Mouse (Mus musculus): ENCODE data around the gene Fndc4. TPM values are rescaled to one million over a fixed set of nuclear protein-coding genes. Genes with fewer than 3 reads are reported as not detected.
A peak's percentile ranks its signal among the peaks of the same experiment; 100 is the strongest.

Fndc4 gene
- total RNA-seq, 2 experiments from 2014 or later, result 180 to 215 TPM

DNA sequence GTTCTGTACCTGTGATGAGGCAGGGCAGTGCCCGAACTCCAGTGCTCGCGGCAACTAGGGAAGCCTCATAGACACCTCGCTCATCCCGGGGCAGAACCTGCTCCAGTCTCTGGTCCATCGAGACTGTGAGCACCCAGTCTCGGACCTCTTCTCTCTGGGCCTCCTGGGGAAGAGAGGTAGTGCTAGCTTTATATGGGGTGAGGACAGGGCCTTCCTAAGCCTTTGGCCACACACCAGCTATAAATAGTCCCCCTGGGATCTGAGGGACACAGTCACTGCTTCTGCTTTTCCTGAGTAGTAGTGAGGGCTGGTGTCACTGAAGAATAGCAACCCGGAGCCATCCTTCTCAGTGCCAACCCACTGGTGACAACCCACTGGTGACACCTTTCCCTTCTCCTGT, 42.1 kb downstream of the Fndc4 start:
- Histone ChIP-seq H3K27ac (peak overlapping the region; percentile 63), H3K4me3 (no peak overlapping the region)
- DNase-seq (ENCODE audit: low spot score in 2 of 2), result no peak
- no peak for TF ChIP-seq CTCF (conservative IDR thresholded peaks at IDR 0.05)

DNA sequence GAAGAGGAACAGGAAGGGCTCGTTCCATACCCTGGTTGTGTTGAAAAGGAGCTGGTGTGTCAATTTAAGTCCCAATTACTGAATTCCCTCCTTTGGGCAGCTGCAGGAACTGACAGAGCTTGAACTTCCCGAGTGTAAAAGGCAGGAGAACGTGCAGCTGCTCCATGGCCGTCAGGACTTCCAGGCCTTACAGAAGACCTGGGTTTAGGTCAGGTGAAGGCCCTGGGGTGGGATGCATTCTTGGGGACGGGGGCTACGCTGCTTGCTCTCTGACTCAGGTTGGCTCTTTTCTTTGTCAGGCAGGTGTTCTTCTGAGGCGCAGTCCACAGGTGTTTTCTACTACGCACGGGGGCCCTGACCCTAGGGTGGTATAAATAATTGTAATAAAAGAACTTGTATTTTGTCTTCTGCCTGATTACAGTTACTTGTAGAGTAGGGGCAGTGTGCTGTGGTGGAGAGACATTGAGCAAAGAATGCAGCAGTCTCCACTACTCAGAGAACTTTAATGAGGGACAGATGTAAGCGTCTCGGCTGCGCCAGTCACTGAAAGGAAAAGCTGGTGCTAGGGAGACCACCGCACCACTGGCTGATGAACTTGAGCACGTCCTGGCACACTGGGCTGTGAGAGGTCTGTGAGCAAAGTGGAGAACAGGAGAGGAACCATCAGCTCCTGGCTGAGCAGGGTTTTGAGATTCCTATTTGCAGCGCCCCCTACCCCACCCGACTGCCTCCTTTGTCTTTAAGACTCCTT, 42.9 kb downstream of the Fndc4 start:
- TF ChIP-seq CTCF (conservative IDR thresholded peaks at IDR 0.05), result no peak
- Histone ChIP-seq H3K4me3 (no peak overlapping the region), H3K27ac (no peak overlapping the region)
- no peak for DNase-seq (ENCODE audit: low spot score in 2 of 2)

DNA sequence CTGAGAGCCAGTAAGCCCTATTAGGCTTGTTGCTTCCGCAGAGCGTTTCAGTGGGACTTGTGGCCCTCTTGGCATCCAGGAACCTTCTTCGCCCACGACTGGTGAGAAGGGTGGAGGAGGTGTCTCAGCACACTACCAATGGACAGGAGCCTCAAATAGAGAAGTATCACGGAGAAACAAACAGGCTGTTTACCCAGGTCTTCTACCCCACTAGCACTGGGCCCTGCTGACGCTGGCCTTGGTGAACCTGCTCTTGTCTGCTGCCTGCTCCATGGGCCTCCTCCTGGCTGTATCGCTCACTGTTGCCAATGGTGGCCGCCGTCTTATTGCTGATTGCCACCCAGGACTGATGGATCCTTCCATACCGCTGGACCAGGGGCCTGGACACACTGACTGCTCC, 43.7 kb downstream of the Fndc4 start:
- TF ChIP-seq CTCF (conservative IDR thresholded peaks at IDR 0.05), result no peak
- DNase-seq (ENCODE audit: low spot score in 2 of 2), result no peak
- H3K27ac ChIP-seq, result no peak overlapping the region; the same call in 1 of the 2 replicates
- H3K4me3 ChIP-seq, result no peak overlapping the region

DNA sequence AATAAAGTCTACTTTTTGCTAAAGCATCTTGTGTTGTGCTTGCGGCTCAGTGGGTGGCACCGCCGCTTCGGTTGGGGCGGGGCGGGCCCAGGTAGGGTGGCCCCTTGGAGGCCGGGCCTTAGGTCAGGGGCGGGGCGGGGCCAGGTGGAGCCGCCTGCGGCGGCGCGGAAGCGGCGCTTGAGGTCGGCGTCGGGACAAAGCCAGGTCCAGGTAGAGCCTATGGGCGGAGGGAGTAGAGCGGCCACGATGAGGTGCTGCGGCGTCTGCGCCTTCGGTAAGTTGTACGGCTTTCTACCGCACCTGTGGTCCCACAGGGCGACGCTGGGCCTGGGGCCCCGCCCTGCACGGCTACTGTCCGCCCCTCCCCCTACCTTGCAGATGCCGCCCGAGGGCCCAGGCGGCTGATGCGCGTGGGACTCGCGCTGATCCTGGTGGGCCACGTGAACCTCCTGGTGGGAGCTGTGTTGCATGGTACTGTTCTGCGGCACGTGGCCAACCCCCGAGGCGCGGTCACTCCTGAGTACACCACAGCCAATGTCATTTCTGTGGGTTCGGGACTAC, 44.3 kb downstream of the Fndc4 start, which contains the start of gene Krtcap3:
Gene Krtcap3, plus strand, starts transcription at position 151 of the 561 bp plus-strand sequence.
- H3K27ac ChIP-seq, result no peak within 1 kb of the TSS; the same call in 1 of the 2 replicates
- no peak for TF ChIP-seq CTCF (conservative IDR thresholded peaks at IDR 0.05)
- DNase-seq (ENCODE audit: low spot score in 2 of 2), result no peak
- no peak within 1 kb of the TSS for H3K4me3 ChIP-seq

DNA sequence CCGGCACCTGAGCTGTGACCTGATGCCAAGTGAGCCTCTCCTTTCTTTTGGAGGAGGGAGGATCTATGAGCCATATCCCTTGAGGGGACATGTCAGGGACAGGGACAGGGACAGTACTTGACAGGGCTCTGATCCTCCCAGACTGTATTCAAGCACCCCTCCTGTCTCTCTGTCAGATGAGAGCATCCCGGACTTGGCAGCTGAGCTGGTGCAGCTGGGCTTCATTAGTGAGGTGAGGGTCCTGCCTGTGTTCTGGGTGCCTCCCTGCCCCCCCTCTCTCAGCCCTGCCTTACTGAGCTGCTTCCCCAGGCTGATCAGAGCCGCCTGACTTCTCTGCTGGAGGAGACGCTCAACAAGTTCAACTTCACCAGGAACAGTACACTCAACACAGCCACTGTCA, 45.2 kb downstream of the Fndc4 start:
- TF ChIP-seq CTCF (conservative IDR thresholded peaks at IDR 0.05), result no peak
- Histone ChIP-seq H3K27ac (no peak overlapping the region), H3K4me3 (no peak overlapping the region)
- DNase-seq (ENCODE audit: low spot score in 2 of 2), result no peak

Other genes starting within 250 kb of the Fndc4 start
- gene Atraid, start 247.8 kb downstream of the Fndc4 start, total RNA-seq (2021), result 10 to 100 TPM; 73.4 to 78.8 TPM
- 10 to 100 TPM; 15.0 to 16.1 TPM for gene Slc5a6, start 247.2 kb downstream of the Fndc4 start, total RNA-seq (2021)
- 10 to 100 TPM; 17.1 to 21.6 TPM for gene Cad, start 241.3 kb downstream of the Fndc4 start, total RNA-seq (2021)
- gene Dnajc5g, start 189.8 kb downstream of the Fndc4 start, total RNA-seq (2021), result not detected
- 10 to 100 TPM; 89.6 to 92.2 TPM for gene Slc30a3, start 187.8 kb downstream of the Fndc4 start, total RNA-seq (2021)
- gene Trim54, start 179.4 kb downstream of the Fndc4 start, total RNA-seq (2021), result not detected
- not detected for gene Ucn, start 157.3 kb downstream of the Fndc4 start, total RNA-seq (2021)
- gene Mpv17, start 141.8 kb downstream of the Fndc4 start, total RNA-seq (2021), result 10 to 100 TPM; 58.8 to 61.3 TPM
- gene Gm29609, start 116.2 kb downstream of the Fndc4 start, total RNA-seq (2021), result 1 to 10 TPM; 3.5 to 4.0 TPM
- gene Gtf3c2, start 115.9 kb downstream of the Fndc4 start, total RNA-seq (2021), result 10 to 100 TPM; 63.1 to 67.8 TPM
- gene Snx17, start 102.9 kb downstream of the Fndc4 start, total RNA-seq (2021), result 10 to 100 TPM; 80.9 to 81.5 TPM
- gene Eif2b4, start 102.7 kb downstream of the Fndc4 start, total RNA-seq (2021), result 10 to 100 TPM; 39.6 to 54.0 TPM
- 10 to 100 TPM; 29.3 to 29.5 TPM for gene Zfp513, start 93.8 kb downstream of the Fndc4 start, total RNA-seq (2021)
- gene Ppm1g, start 75.4 kb downstream of the Fndc4 start, total RNA-seq (2021), result 10 to 100 TPM; 71.3 to 74.8 TPM
- gene Nrbp1, start 55.2 kb downstream of the Fndc4 start, total RNA-seq (2021), result 10 to 100 TPM; 81.2 to 89.4 TPM
- gene Gm9970, start 54.8 kb downstream of the Fndc4 start, total RNA-seq (2021), result under 1 TPM in 1 of 2 experiments, not detected in 1; 0.74 TPM
- 1 to 10 TPM; 3.2 to 4.0 TPM for gene Krtcap3, start 44.4 kb downstream of the Fndc4 start, total RNA-seq (2021)
- 10 to 100 TPM; 80.9 to 96.8 TPM for gene Ift172, start 5.0 kb downstream of the Fndc4 start, total RNA-seq (2021)
- gene Gckr, start 1.4 kb upstream of the Fndc4 start, total RNA-seq (2021), result not detected
- gene Zfp512, start 156.4 kb upstream of the Fndc4 start, total RNA-seq (2021), result 10 to 100 TPM; 49.1 to 54.1 TPM
- under 1 TPM in 1 of 2 experiments, not detected in 1; 0.20 TPM for gene 4930548H24Rik, start 189.7 kb upstream of the Fndc4 start, total RNA-seq (2021)
- gene Gpn1, start 198.7 kb upstream of the Fndc4 start, total RNA-seq (2021), result 10 to 100 TPM; 34.0 to 34.8 TPM
- gene Slc4a1ap, start 230.9 kb upstream of the Fndc4 start, total RNA-seq (2021), result 10 to 100 TPM; 51.9 to 53.8 TPM
- 10 to 100 TPM; 19.6 TPM for gene Supt7l, start 231.7 kb upstream of the Fndc4 start, total RNA-seq (2021)